Mouse (Mus musculus) ovary, postnatal 36 days (tissue): ENCODE measurements around the gene Reep6.
"Not testable (repeated sequence)": the region's sequence is repeated elsewhere in the genome, so short reads cannot be mapped to it uniquely, and the experiment has no call there.

Source experiments
- DNase-seq: peaks from one replicate; pipeline ENCODE4 v3.0.0; 2022; ENCODE audit warnings: low spot score, mixed read lengths

The Reep6 gene

DNA sequence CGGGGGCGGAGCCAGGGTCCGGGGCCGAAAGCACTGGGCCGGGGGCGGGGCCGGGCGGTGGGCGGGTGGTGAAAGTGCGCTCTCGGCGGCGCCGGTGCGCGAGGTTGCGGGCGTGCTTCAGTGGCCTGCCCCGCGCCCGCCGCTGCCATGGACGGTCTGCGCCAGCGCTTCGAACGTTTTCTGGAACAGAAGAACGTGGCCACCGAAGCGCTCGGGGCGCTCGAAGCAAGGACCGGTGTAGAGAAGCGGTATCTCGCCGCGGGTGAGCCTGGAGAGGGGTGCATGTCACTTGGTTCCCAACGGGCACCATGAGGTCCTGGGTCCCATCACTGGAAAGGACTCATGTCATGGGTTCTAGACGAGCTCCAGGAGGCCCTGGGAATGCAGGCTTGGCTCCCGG lies 331 bp downstream of the Reep6 start:
- DNase-seq, result no peak

- no peak for DNase-seq
These were observed 1.1 kb downstream of the Reep6 start for GRCm38 (mm10) chr10:80330888-80331287.

- DNase-seq, result no peak
These were observed 2.1 kb downstream of the Reep6 start for GRCm38 (mm10) chr10:80331636-80332524.

GRCm38 (mm10) chr10:80332525-80332989 lies 2.8 kb downstream of the Reep6 start:
- DNase-seq, result no peak

GRCm38 (mm10) chr10:80336263-80336662 lies 6.5 kb downstream of the Reep6 start:
- DNase-seq, result no peak

DNA sequence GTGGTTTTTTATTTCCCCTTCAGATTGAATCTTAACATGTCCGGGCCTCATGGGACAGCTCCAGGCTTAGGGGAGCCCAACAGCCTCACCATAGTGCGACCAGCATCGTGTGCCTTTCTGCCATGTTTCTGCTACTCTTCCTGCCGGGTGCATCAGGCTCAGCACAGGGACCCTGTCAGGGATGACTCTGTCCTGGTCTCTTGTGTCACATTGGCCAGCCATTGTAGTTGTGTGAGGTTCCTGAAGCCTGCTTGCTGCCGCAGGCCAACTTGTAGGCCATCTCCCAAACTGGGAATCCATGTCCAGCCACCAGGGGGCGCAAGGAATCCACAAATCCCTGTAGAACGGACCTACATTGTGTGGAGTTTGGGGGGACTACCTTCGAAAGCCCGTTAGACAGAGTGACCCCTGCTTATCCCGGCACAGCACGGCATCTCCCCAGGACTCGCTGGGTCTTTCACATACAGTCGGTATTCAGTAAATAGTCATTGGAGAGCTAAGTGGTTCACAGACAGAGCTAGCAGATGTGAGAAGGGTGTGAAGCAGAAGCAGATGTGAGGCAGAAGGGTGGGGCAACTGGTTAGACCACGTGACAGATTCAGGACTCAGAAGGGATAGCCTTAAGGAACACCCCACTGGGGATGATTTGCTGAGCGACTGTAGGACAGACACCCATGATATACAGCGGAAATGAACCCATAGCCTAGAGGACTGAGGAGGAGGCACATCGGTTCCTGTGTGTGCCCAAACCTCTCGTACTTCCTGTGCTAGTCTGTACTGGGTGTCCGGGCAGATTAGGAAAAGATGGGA lies 10.4 kb downstream of the Reep6 start:
- peak; percentile 80 for DNase-seq

DNA sequence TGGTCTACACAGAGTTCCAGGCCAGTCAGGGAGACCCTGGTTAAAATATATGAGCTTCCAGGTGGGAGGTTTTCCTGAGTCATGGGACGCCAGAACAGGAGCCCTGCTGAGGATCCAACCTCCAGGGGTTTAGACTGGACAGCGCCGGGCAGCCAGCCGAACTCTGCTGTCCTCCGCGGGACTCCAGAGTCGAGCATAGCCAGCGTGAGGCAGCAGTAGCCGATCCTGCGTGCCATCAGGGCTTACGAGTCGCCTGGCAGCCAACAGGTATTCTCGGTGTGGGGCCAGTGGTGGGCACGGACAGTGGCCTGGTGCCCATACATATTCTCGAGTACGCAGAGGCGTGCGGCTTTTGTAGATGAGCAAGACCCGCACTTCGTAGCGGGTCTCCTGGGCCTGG lies 11.3 kb downstream of the Reep6 start:
- DNase-seq, result no peak

- no peak for DNase-seq
These were observed 11.9 kb downstream of the Reep6 start for GRCm38 (mm10) chr10:80341491-80342304.

DNA sequence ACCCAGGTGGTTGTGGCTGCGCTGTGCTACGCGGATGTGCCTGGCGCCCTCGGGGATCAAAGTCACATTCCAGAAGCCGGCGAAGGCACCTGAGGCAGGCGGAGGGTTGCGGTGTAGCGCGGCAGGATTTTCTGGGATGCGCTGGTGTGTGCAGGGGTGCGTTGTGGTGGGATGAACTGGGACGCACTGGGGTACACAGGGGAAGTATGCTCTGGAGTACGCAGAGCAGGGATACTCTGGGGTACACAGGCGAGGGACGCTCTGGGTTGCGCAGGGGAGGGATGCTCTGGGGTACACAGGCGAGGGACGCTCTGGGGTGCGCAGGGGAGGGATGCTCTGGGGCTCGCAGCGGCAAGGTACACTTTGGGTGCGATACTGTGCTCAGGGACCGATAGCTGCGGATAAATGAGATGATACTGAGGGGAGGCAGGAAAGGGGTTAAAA lies 12.6 kb downstream of the Reep6 start:
- no peak for DNase-seq

DNA sequence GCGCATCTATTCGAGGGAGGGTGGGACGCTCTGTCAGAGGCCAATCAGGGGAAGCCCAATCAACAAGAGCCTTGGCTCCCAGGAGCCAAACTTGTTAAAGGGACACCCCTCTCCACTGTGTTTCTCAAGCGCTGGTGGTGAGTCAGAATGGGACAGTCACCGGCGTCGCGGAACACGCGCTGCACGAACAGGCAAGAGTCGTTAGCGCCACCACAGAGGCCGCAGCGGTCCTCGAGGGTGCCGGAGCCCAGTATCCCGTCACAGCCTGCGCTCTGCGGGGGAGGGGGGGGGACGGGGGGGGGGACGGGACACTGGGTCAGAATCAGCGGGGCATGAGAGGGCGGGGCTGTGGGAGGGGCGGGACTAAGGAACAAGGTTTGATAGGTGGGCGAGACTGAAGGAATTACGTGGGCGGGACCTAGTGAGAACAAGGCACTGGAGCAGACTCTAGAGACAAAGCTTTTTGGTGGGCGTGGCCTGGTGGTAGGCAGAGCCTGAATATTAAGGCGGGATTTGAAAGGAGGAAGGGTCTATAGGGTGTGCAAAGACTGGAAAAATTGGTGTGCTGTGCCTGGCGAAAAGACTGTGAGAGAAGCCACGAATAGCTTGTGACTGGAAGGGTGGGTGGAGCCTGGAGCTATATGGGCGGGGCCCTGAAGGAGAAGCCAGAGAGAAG lies 13.1 kb downstream of the Reep6 start:
- no peak for DNase-seq

DNA sequence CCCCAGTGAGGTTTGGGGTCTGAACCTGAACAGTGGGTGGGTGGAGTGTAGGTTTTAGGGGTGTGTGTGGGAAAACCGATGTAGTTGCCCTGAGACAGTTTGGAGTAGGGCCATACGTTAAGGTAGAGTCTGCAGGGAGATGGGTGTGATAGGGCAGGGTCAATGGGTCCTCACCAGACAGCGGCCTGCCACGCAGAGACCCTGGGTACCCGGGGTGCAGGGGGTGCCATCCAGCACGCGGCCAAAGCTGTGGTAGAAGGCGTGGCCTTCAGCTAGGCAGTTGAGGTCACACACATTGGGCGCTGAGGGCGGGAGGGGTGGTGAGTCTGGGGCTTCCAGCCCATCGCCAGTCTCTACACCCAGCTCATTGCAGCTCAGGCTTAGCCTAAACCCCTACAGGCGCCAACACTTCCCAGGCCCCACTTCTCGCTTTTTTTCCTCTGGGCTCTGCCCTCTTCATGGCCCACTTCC lies 13.7 kb downstream of the Reep6 start:
- DNase-seq, result no peak

GRCm38 (mm10) chr10:80344131-80344661 lies 14.4 kb downstream of the Reep6 start:
- no peak for DNase-seq

DNA sequence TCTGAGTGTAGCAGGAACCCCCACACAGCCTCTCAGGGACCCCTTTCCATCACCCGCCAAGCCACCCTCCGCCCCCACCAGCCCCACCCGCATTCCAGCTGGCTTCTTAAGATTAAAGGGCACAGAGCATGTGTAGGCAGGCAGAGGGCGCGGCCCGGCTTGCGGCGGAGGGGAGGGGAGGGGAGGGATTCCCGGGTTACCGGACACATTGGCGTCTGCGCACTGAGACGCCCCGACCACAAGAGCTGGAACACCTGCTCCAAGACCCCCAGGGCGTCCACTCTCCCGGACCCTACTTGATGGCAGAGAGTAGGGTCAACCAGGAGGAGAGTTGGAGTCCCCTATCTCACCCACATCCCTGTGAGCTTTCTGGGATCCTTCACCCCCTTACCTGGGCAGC lies 15.4 kb downstream of the Reep6 start:
- no peak for DNase-seq

- DNase-seq, result not testable (repeated sequence)
These were observed 16.2 kb downstream of the Reep6 start for GRCm38 (mm10) chr10:80345929-80346328.

GRCm38 (mm10) chr10:80347514-80347967 lies 17.8 kb downstream of the Reep6 start:
- no peak for DNase-seq

DNA sequence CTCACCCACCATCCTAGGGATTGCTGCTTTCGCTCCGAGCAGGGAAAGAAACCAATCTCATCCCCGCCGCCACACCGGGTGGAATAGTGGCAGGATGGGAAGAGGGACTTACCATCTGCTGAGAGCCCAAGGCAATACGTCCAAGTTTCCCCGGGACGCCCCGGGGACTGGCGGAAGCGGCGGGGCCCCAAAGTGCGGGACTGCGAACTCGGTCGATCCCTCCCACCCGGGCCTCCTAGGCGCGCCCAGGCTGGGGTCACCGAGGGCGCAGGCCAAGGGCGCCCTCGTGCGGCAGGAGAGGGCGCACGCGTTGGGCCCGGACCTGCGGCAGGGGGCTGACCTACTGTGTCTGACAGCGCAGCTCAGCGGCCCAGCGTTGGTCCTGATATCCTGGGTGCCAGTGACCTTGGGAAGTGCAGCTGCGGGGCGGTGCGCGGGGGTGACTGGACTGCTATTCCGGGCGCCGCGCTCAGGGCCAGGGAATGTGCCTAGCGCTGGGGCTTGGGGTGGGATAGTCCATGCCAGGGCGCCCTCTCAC lies 18.6 kb downstream of the Reep6 start, which contains the start of gene Adamtsl5:
Gene Adamtsl5 (minus strand): TSS at position 169 of the 538 bp plus-strand sequence.
- peak; percentile 68 for DNase-seq

- no peak for DNase-seq
These were observed 19.2 kb downstream of the Reep6 start for GRCm38 (mm10) chr10:80348981-80349380.

DNA sequence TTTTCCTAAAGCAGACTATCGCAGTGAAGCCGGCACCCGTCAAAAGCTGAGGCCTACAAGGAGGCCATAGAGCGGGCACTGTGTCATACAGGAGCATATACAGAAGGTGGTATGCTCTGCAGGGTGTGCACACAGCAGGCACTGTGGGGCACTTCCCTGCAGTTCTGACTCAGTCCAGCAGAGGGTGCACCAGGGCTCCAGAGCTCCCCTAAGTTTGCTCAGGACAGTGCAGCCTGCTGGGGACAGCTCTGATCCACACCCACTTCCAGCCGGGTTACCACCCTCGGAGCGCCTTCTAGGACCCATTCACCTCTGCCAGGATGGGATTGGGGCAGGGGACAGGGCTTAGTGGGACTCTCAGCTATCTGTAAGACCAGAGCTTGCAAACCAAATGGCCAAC lies 20.5 kb downstream of the Reep6 start:
- DNase-seq, result peak; percentile 84

DNA sequence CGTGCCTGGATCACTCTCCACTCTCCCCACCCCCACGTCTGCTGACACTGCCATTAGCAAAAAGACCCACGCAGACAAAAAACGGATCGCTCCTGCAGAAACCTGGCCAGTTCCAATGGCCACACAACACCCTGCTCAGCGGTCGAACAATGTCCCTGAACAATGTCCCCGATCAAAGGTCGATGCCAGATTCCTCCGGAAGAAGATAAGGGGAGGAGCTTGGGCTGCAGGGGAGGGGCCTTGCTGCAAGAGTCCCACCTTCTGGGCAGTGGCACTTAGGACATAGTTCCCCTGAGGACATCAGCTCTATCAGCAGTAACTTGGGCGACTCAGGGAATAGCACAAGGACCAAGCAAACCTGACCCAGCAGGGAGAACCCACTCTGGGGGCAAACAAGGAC lies 22.1 kb downstream of the Reep6 start:
- DNase-seq, result no peak

- no peak for DNase-seq
These were observed 23.0 kb downstream of the Reep6 start for GRCm38 (mm10) chr10:80352727-80353126.

- DNase-seq, result no peak
These were observed 25.7 kb downstream of the Reep6 start for GRCm38 (mm10) chr10:80355431-80355830.
